Mouse (Mus musculus) liver, postnatal 0 days (tissue): ENCODE results near the gene Stk10.

Source experiments
- CTCF ChIP-seq: sonication (generic); IDR thresholded peaks from 2 replicates; pipeline ENCODE4 v1.5.1; 2016; ENCODE audit warnings: antibody characterized with exemption, low read depth
- EP300 ChIP-seq: IDR thresholded peaks from 2 replicates; pipeline ENCODE4 v1.6.1; 2016; ENCODE audit warnings: antibody characterized with exemption, low read depth, mild to moderate bottlenecking

- TF ChIP-seq CTCF (no peak), EP300 (no peak)
These were observed 5.3 kb downstream of the Stk10 start for GRCm38 (mm10) chr11:32538435-32538834.
